Mouse (Mus musculus): Measurements from ENCODE around the gene Gm20683.

Gene Gm20683

GRCm38 (mm10) chr17:25839455-25840235 is 1.9 kb downstream of the Gm20683 start:
- no peak for DNase-seq

- no peak for DNase-seq
Observed at GRCm38 (mm10) chr17:25838904-25839303, 2.7 kb downstream of the Gm20683 start.

- no peak for DNase-seq
Observed at GRCm38 (mm10) chr17:25837533-25837932, 4.0 kb downstream of the Gm20683 start.

- peak; percentile 75 for DNase-seq
Observed at GRCm38 (mm10) chr17:25837076-25837410, 4.5 kb downstream of the Gm20683 start, which contains the start of gene Rhbdl1. Rhbdl1 (minus strand) TSS chr17:25837295.

GRCm38 (mm10) chr17:25836397-25837075 is 5.0 kb downstream of the Gm20683 start:
- no peak for DNase-seq

- DNase-seq, result no peak
Observed at GRCm38 (mm10) chr17:25835816-25836215, 5.7 kb downstream of the Gm20683 start.

GRCm38 (mm10) chr17:25835301-25835700 is 6.3 kb downstream of the Gm20683 start:
- DNase-seq, result no peak

GRCm38 (mm10) chr17:25834595-25835222 is 6.9 kb downstream of the Gm20683 start:
- DNase-seq, result no peak

GRCm38 (mm10) chr17:25833961-25834594 is 7.5 kb downstream of the Gm20683 start:
- DNase-seq, result no peak

- DNase-seq, result no peak
Observed at GRCm38 (mm10) chr17:25833291-25833663, 8.3 kb downstream of the Gm20683 start, which contains the start of gene Stub1. Stub1 (minus strand) TSS chr17:25833404.

GRCm38 (mm10) chr17:25832436-25833290 is 8.9 kb downstream of the Gm20683 start:
- peak; percentile 99 for DNase-seq

- DNase-seq, result no peak
Observed at GRCm38 (mm10) chr17:25831451-25832281, 9.9 kb downstream of the Gm20683 start.

GRCm38 (mm10) chr17:25830806-25831431 is 10.6 kb downstream of the Gm20683 start:
- DNase-seq, result no peak

- no peak for DNase-seq
Observed at GRCm38 (mm10) chr17:25830200-25830753, 11.3 kb downstream of the Gm20683 start.

GRCm38 (mm10) chr17:25829558-25830017 is 12.0 kb downstream of the Gm20683 start:
- DNase-seq, result no peak

GRCm38 (mm10) chr17:25828712-25829557 is 12.6 kb downstream of the Gm20683 start, which contains the start of gene Jmjd8:
Jmjd8 (plus strand) TSS chr17:25828867.
- DNase-seq, result peak; percentile 83

GRCm38 (mm10) chr17:25828223-25828594 is 13.4 kb downstream of the Gm20683 start:
- no peak for DNase-seq

- DNase-seq, result no peak
Observed at GRCm38 (mm10) chr17:25827546-25828222, 13.9 kb downstream of the Gm20683 start.

GRCm38 (mm10) chr17:25827011-25827410 is 14.6 kb downstream of the Gm20683 start:
- no peak for DNase-seq
